Mouse (Mus musculus): ENCODE measurements around the gene Serpinb12. TPM values are rescaled to one million over a fixed set of nuclear protein-coding genes. Genes with fewer than 3 reads are reported as not detected.

The Serpinb12 gene
- polyA plus RNA-seq (2017; shearing (Covaris generic)), result not detected

GRCm38 (mm10) chr1:106934265-106934664 lies at the start of gene Serpinb12:
Gene Serpinb12 (plus strand): TSS chr1:106934449.

GRCm38 (mm10) chr1:106980684-106981083 lies 46.4 kb downstream of the Serpinb12 start, which contains the start of gene Serpinb13:
Gene Serpinb13 (plus strand): TSS chr1:106980984.

Other genes starting within 250 kb of the Serpinb12 start
- 100 to 1,000 TPM; 150 to 187 TPM for gene Bcl2, start 220.2 kb upstream of the Serpinb12 start, polyA plus RNA-seq (2017; shearing (Covaris generic))
- gene Kdsr, start 174.7 kb upstream of the Serpinb12 start, polyA plus RNA-seq (2017; shearing (Covaris generic)), result 10 to 100 TPM; 21.8 to 23.8 TPM
- 100 to 1,000 TPM; 101 to 114 TPM for gene Vps4b, start 137.7 kb upstream of the Serpinb12 start, polyA plus RNA-seq (2017; shearing (Covaris generic))
- under 1 TPM in 1 of 2 experiments, not detected in 1; 0.44 TPM for gene Serpinb5, start 73.3 kb upstream of the Serpinb12 start, polyA plus RNA-seq (2017; shearing (Covaris generic))
- not detected for gene Serpinb13, start 46.5 kb downstream of the Serpinb12 start, polyA plus RNA-seq (2017; shearing (Covaris generic))
- not detected for gene Serpinb3a, start 117.9 kb downstream of the Serpinb12 start, polyA plus RNA-seq (2017; shearing (Covaris generic))
- gene Serpinb3d, start 149.1 kb downstream of the Serpinb12 start, polyA plus RNA-seq (2017; shearing (Covaris generic)), result not detected

All from inflammation-experienced regulatory T-cells (primary cell).